Mouse (Mus musculus) megakaryocyte, embryonic 14.5 days (primary cell): Measurements from ENCODE around the gene Cbfa2t3.

ENCODE experiments used
- FLI1 ChIP-seq: IDR thresholded peaks from 2 replicates; pipeline ENCODE4 v1.6.1; 2012; ENCODE audit warnings: low read length, inconsistent platforms, mixed read lengths
- GATA1 ChIP-seq: IDR thresholded peaks from 3 replicates; pipeline ENCODE4 v1.6.1; 2012; ENCODE audit warnings: mixed read lengths, low read length, inconsistent platforms, borderline replicate concordance

DNA sequence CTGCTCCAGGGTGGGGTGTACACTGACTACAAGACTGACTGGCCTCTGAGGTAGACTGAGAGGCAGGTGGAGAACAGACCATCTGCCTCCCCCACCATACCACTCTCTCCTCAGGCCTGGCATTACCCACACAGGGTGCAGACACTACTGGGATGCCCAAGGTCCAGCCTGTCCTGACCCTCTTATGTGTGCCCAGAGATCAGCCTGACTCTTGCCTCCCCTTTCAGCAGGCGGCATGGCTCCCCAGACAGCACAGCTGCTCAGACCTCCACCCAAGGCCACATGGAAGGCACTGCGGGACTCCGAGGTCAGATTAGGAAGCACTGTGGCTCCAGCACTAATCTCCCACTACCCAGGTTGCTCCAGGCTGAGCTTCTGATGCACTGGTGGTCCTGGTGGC, 28.2 kb downstream of the Cbfa2t3 start:
- no peak for TF ChIP-seq GATA1
- no peak for TF ChIP-seq FLI1
